Mouse (Mus musculus) hindbrain, embryonic 14.5 days (tissue): ENCODE measurements at regions not wholly inside any gene's neighbourhood (a gene's known extent, or its start where the extent isn't known, plus 50 kb on each side); places are given as distances from the start of the nearest gene placed in this dataset.

Source experiments
- ATAC-seq: fragments of 200-750 bp; cut with Nextera tagmentation; 2 replicates; pipeline ENCODE4 v1.8.0; 2017; ENCODE audit warnings: moderate number of reproducible peaks, mild to moderate bottlenecking, moderate TSS enrichment, moderate library complexity; ENCODE audit not compliant: low FRiP score
- DNase-seq: peaks from one replicate; pipeline ENCODE4 v3.0.0-alpha.2; 2015; ENCODE audit warnings: low spot score
- H3K27ac ChIP-seq: fragments of 300-500 bp; sonication (generic); 2 replicates; pipeline ENCODE4 v1.5.1; 2014; ENCODE audit warnings: mild to moderate bottlenecking, moderate library complexity
- H3K27me3 ChIP-seq: fragments of 300-500 bp; sonication (generic); 2 replicates; pipeline ENCODE4 v1.6.1; 2014; ENCODE audit warnings: mild to moderate bottlenecking, low read length, mixed read lengths; ENCODE audit not compliant: control insufficient read depth, insufficient read depth
- H3K36me3 ChIP-seq: fragments of 300-500 bp; sonication (generic); replicated peaks from 2 replicates; pipeline ENCODE4 v1.6.1; 2014; ENCODE audit not compliant: control insufficient read depth, insufficient read depth
- H3K4me1 ChIP-seq: fragments of 300-500 bp; sonication (generic); replicated peaks from 2 replicates; pipeline ENCODE4 v1.6.1; 2014; ENCODE audit warnings: antibody characterized with exemption, low read length, mixed read lengths; ENCODE audit not compliant: control insufficient read depth, insufficient read depth
- H3K4me2 ChIP-seq: fragments of 300-500 bp; sonication (generic); replicated peaks from 2 replicates; pipeline ENCODE4 v1.6.1; 2014; ENCODE audit warnings: mild to moderate bottlenecking, moderate library complexity
- H3K4me3 ChIP-seq: fragments of 300-500 bp; sonication (generic); replicated peaks from 2 replicates; pipeline ENCODE4 v1.5.1; 2014; ENCODE audit warnings: mild to moderate bottlenecking, low read length
- H3K9ac ChIP-seq: fragments of 300-500 bp; sonication (generic); 2 replicates; pipeline ENCODE4 v1.6.1; 2014
- H3K9me3 ChIP-seq: fragments of 300-500 bp; sonication (generic); 2 replicates; pipeline ENCODE4 v1.6.1; 2016; ENCODE audit warnings: low read length; ENCODE audit not compliant: control insufficient read depth
- WGBS: fragments of 180-500 bp; shearing (Covaris S2); extraction: QIAGEN DNeasy Blood & Tissue Kit; methylation state at CpG from one replicate; pipeline ENCODE4 v1.1.7; 2014; 5-methylcytosine and 5-hydroxymethylcytosine counted together

DNA sequence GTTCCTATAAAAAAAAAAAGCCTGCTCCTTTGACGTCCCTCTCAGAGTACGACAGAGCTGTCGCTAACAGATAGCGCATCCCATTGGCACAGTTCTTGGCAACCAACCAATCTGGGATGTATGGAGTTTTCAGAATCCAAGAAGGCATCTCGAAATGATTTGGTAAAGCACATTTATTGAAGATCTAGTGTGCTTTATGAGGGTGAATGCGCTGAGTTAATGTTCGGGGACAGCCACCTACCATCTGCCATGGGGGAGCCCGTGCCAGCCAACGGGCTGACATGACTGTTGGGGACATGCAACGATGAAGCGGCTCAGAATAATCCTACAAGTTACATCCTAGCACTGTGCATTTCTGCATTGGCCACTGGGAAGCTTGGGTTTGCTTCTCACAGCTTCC lies 208.4 kb upstream of the Fam19a5 start:
- DNase-seq: no peak
- WGBS: 61% methylated on average over 11 of the region's 11 CpGs

DNA sequence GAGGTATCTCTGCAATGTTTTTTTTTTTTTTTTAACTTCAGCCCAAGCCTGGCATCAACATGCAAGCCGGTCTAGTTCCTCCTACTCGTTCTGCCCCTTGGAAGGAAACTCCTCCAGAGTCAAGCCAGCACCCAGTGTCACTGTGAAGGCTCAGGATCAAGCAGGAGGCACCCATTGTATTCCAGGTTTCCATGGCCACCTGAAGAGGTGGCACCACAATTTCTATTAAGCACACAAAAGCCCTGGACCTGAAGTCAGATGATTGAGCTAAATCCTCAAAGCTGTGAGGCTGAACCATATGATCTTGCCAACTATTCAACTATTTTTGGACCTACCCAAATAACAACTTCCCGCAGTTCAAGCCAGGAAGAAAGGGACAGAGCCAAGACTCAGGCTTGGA lies 204.2 kb upstream of the Fam19a5 start:
- Histone ChIP-seq H3K36me3 (no peaks in the 10 kb centered on the region), H3K4me1 (0 out of 2 replicates have a peak, but pooled peaks cover 6% of the 10 kb centered on the region), H3K27ac (no peak overlapping the region), H3K9me3 (no peaks in the 10 kb centered on the region), H3K27me3 (no peaks in the 10 kb centered on the region), H3K4me3 (no peak overlapping the region), H3K4me2 (no peak overlapping the region), H3K9ac (no peak overlapping the region)
- WGBS: 44% methylated on average over 3 of the region's 3 CpGs
- ATAC-seq (no peak), DNase-seq (no peak)

More for the DNA sequence above, 208.4 kb upstream of the Fam19a5 start:
- H3K27me3 ChIP-seq: no peaks in the 10 kb centered on the region
- H3K4me2 ChIP-seq: no peak overlapping the region
- no peak for ATAC-seq
- no peak overlapping the region for H3K4me3 ChIP-seq
- H3K9ac ChIP-seq: no peak overlapping the region
- H3K36me3 ChIP-seq: no peaks in the 10 kb centered on the region
- 0 out of 2 replicates have a peak, but pooled peaks cover 9% of the 10 kb centered on the region for H3K4me1 ChIP-seq
- no peak overlapping the region for H3K27ac ChIP-seq
- no peaks in the 10 kb centered on the region for H3K9me3 ChIP-seq

DNA sequence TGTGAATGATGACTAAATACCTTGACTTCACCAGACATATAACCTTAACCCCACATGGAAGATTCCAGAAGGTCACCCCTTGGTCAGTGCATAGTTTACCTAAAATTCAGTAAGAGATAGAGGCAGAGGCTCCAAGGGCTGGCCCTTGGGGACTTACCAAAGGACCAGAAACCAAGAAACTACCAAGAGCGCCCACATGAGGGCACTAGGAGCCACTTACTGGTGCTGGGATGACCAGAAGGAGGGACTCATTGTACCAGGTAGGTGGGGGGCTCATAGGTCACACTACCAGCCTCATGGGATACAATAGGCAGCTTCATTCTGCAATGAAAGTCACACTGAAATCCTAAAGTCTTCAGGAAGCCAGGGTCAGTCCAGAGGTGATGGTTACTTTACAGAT lies 201.4 kb upstream of the Fam19a5 start:
- Histone ChIP-seq H3K4me3 (no peak overlapping the region), H3K27me3 (no peaks in the 10 kb centered on the region), H3K27ac (no peak overlapping the region), H3K9me3 (no peaks in the 10 kb centered on the region), H3K9ac (no peak overlapping the region), H3K4me1 (no peaks in the 10 kb centered on the region), H3K4me2 (no peak overlapping the region), H3K36me3 (no peaks in the 10 kb centered on the region)
- DNase-seq (no peak), ATAC-seq (no peak)
- 100% methylated on average over 1 of the region's 1 CpGs for WGBS

DNA sequence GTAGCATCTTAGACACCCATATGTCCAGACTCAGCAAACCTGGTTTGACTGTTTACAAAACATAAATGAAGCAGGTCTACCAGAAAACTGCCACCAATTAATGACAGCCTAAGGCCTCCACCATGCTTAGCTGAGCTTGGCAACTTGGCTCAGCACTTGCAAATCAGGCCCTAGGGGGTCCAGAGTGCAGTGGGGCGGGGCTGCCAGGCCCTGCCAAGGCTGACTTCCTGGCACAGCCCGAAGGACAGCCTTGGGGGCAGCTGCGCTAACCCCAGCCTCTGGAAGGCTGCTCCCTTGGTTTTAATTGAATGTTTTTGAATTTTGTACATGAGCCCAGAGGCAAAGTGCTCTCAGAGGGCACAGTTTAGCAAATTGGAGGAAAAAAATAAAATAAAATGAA lies 198.3 kb upstream of the Fam19a5 start:
- Histone ChIP-seq H3K9me3 (no peaks in the 10 kb centered on the region), H3K4me1 (no peaks in the 10 kb centered on the region; the same call in 1 of the 2 replicates), H3K27ac (no peak overlapping the region), H3K27me3 (no peaks in the 10 kb centered on the region), H3K36me3 (no peaks in the 10 kb centered on the region), H3K9ac (no peak overlapping the region), H3K4me2 (no peak overlapping the region), H3K4me3 (no peak overlapping the region)
- WGBS: 51% methylated on average over 3 of the region's 3 CpGs
- ATAC-seq (no peak), DNase-seq (peak; percentile 41)

DNA sequence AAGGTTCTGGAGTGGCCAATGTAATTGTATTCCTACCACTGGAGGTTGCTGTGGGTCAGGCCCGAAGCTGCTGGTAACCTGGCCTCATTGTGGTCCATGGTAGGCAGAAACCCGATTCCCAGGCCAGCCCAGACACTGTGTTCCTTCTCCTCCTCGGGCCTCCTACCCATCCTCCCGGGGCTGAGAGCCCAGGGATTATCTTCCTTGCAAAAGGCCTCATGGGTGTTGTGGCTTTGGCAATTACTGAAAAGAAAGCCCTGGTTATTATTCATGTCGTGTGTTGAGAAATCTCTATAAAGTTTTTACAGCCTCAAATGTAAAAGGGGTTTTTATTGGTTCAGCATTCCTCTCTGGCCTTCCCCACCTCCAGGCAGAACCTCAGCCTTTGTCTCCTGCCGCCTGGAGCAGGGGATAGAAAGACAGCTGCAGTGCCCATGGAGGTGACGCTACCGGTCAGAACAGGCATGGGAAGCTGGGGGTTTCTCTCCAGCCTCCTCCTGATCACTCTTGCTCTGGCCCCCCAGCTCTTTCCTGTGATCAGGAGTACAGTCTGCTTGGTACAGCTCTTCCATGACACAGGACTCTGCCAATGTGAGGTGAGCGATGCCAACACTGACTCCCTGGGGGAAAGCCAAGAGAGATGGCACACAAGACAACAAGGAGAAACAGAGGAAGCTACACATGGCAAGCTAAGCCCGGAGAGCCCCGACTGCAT lies 194.4 kb upstream of the Fam19a5 start:
- Histone ChIP-seq H3K27ac (peak overlapping the region; percentile 4; the same call in 1 of the 2 replicates), H3K9ac (no peak overlapping the region), H3K9me3 (no peaks in the 10 kb centered on the region), H3K27me3 (no peaks in the 10 kb centered on the region), H3K4me3 (no peak overlapping the region), H3K4me1 (no peaks in the 10 kb centered on the region; the same call in 1 of the 2 replicates), H3K4me2 (no peak overlapping the region), H3K36me3 (no peaks in the 10 kb centered on the region)
- peak; percentile 55; the same call in 1 of the 2 replicates for ATAC-seq
- peak; percentile 45 for DNase-seq
- 59% methylated on average over 11 of the region's 11 CpGs for WGBS

DNA sequence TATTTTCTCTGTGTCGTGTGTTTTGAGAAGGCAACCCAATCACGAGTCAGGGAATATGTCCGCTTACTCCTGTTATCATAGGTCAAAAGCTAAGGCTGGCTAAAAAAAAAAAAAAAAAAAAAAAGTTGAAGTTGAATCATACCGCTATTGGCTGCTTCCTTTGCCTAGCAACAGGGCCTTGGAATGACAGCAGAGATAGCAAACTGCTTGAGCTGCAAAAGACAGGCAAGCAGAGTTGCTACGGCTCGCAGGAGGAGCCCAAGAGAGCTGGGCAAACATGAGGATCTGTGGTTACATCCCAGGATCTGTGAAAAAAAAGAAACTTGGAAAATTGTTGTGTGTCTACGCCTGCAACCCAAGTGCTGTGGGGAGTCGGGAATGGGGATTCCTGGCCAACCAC lies 191.3 kb upstream of the Fam19a5 start:
- Histone ChIP-seq H3K9me3 (no peaks in the 10 kb centered on the region), H3K27ac (no peak overlapping the region), H3K4me3 (no peak overlapping the region), H3K4me1 (no peaks in the 10 kb centered on the region; the same call in 1 of the 2 replicates), H3K4me2 (no peak overlapping the region), H3K27me3 (no peaks in the 10 kb centered on the region), H3K36me3 (no peaks in the 10 kb centered on the region), H3K9ac (no peak overlapping the region)
- WGBS: 68% methylated on average over 8 of the region's 8 CpGs
- ATAC-seq (no peak), DNase-seq (no peak)

DNA sequence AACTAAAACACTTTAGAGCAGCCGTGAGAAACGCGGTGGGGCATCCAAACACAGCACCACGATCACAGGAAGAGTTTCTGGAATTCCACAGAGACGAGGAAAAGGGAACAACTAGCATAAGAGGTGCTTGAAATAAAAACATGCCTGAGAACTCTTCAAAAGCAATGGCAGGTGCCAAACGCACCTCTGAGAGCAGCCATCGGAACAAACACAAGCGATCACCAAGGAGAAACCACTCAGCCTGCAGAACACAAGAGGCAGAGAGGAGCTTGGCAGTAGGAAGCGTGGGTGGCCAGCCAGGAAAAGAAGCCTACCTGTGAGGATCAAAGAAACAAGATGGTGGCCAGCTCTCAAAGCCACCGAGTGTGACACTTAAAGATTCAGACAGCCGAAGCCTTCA lies 190.2 kb upstream of the Fam19a5 start:
- H3K4me1 ChIP-seq: no peaks in the 10 kb centered on the region; the same call in 1 of the 2 replicates
- WGBS: 91% methylated on average over 11 of the region's 11 CpGs
- H3K4me2 ChIP-seq: no peak overlapping the region
- no peaks in the 10 kb centered on the region for H3K36me3 ChIP-seq
- H3K4me3 ChIP-seq: no peak overlapping the region
- no peak overlapping the region for H3K9ac ChIP-seq
- no peak for DNase-seq
- no peaks in the 10 kb centered on the region for H3K9me3 ChIP-seq
- H3K27ac ChIP-seq: no peak overlapping the region
- no peaks in the 10 kb centered on the region for H3K27me3 ChIP-seq
- no peak for ATAC-seq

DNA sequence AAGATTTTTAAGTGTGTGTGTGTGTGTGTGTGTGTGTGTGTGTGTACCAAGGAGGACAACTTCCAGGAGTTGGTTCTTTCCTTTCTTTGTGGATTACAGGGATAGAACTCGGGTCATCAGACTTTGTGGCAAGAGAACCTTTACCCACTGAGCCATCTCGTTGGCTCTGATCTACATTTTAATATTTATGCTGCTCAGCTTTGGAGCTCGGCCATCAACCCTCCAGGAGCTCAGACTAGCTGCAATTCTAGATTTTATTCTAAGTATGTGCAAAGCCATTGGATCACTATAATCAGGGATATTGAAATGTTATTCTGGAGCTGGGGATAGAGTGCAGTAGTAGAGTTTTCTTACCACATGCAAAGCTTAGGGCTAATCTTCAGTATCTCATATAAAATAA lies 183.6 kb upstream of the Fam19a5 start:
- 85% methylated on average over 3 of the region's 3 CpGs for WGBS
- Histone ChIP-seq H3K9ac (no peak overlapping the region), H3K9me3 (no peaks in the 10 kb centered on the region), H3K27me3 (no peaks in the 10 kb centered on the region), H3K27ac (no peak overlapping the region), H3K4me2 (no peak overlapping the region), H3K36me3 (no peaks in the 10 kb centered on the region), H3K4me3 (no peak overlapping the region), H3K4me1 (no peaks in the 10 kb centered on the region)
- ATAC-seq: no peak
- DNase-seq: no peak

DNA sequence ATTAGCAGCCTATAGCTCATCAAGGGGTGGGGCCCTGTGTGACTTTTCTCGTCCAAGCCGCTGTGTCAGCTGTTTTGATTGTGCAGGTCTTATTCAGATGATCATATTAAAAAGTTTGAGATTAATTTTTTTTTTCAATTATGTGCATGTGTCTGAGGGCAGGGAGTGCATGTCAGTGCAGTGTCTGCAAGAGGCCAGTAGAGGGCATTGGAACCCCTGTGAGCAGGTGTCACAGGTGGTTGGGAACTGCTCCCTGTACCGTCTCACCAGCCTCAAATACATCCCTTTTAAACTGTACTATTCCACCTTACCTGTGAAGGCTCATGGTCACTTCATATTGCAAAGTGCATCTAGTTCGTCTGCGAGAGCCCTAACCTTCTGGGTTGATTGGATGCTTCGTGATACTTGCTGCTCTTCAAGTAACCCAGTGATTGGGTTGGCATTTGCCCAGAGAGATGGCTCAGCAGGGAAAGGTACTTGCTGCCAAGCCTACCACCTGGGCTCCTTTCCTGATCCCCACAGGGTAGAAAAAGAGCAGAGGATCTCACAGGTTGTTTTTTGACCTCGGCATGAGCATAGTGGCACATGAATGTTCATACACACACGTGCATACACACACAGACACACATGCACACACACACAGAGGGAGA lies 178.3 kb upstream of the Fam19a5 start:
- 51% methylated on average over 8 of the region's 8 CpGs for WGBS
- DNase-seq (no peak), ATAC-seq (no peak)

More for the DNA sequence above, 178.3 kb upstream of the Fam19a5 start:
- no peaks in the 10 kb centered on the region for H3K4me1 ChIP-seq
- H3K27me3 ChIP-seq: no peaks in the 10 kb centered on the region
- H3K4me3 ChIP-seq: no peak overlapping the region
- H3K4me2 ChIP-seq: no peak overlapping the region
- H3K9ac ChIP-seq: no peak overlapping the region
- H3K27ac ChIP-seq: no peak overlapping the region
- H3K36me3 ChIP-seq: no peaks in the 10 kb centered on the region
- no peaks in the 10 kb centered on the region for H3K9me3 ChIP-seq
